Mouse (Mus musculus) lung, postnatal 0 days (tissue): ENCODE data around the gene Adcy1.

Source experiments
- CTCF ChIP-seq: IDR thresholded peaks from 2 replicates; pipeline ENCODE4 v1.5.1; 2016; ENCODE audit warnings: antibody characterized with exemption, mild to moderate bottlenecking
- EP300 ChIP-seq: IDR thresholded peaks from 2 replicates; pipeline ENCODE4 v1.6.1; 2016; ENCODE audit warnings: antibody characterized with exemption, mild to moderate bottlenecking, control low read depth

DNA sequence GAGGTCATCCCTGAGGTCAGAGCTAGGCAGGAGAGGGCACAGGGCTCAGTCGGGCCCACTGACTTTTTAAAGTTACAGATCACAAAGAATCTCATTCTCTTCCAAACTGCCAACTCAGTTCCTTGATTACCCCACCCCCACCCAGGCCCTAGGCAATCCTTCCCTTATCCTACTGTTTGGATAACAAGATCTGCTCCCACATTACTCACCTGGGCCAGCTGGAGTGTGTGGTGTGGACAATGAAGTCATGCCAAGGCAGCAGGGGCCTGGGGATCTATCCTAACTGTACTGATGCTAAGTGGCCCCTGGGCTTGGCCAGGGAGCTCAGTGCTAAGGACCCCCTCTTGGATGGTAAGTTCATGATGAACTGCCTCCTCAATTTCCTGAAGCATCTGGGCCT is 121.1 kb downstream of the Adcy1 start:
- no peak for TF ChIP-seq CTCF
- TF ChIP-seq EP300, result no peak
